Mouse (Mus musculus) kidney, adult 2 months (tissue): ENCODE results near the gene Amdhd2.

Experiments used
- CTCF ChIP-seq: fragments of 200-500 bp; conservative IDR thresholded peaks from 2 replicates; pipeline ENCODE4 v1.5.1; 2011; ENCODE audit warnings: low read depth, mild to moderate bottlenecking, control low read depth, low read length, moderate library complexity, mixed read lengths; ENCODE audit not compliant: insufficient read depth, insufficient read length
- POLR2A ChIP-seq: fragments of 200-500 bp; IDR thresholded peaks from one replicate; pipeline ENCODE4 v1.6.1; 2011; ENCODE audit warnings: low read depth, low read length, control low read depth

DNA sequence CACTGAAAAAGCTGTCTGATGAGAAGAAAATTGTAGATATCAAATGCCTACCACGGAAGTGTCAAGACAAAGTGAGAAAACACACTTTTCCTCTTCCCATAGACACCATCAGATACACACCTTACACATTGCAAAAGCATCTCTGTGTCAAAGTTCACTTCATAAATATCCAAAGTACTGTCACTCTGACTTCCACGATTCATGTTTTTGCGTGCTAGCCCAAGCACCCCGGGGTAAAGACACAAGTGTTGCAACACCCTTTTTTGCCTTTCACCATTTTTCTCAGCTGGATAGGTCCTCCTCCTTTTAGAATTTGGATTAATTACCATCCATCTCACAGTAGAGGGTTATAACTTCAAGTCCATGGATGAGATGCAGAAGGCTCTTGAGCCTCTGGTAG, 23.6 kb downstream of the Amdhd2 start:
- no peak for TF ChIP-seq POLR2A
- TF ChIP-seq CTCF, result no peak
